Mouse (Mus musculus): ENCODE measurements around the gene Arhgap21.

DNA sequence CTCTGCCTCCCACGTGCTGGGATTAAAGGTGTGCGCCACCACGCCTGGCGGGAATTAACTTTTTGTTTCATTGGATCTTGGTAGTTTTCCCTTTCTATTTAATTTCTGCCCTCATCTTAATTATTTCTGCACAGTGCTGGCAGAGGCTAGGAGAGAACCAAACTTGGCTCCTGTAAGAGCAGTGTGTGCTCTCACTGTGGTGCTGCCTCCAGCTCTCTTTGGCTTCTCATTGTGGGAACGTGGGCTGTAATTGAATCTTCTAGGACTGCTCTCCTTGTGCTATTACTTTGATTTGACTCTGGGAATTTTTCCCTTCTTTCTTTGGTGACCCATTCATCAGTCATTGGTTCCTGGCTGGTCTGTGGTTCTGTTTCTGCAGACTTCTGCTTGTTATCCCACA lies 94.1 kb downstream of the Arhgap21 start:
- TF ChIP-seq CTCF (IDR thresholded peaks at IDR 0.05; ENCODE audit: low read depth) (no peak), EP300 (optimal IDR thresholded peaks at IDR 0.05) (no peak)
